24 mouse cellular contexts compared by ENCODE assay signal in genomic region chr17:35205380-35205769, GRCm38 (mm10). TPM values are rescaled to one million over a fixed set of nuclear protein-coding genes. Genes with fewer than 3 reads are reported as not detected.
DNase-seq lines count a peak whose midpoint lies in the region; ATAC-seq and TF ChIP-seq lines count a peak whose summit lies in the region.
"Had no signal": no experiment of that assay in that cellular context is flagged by ENCODE, and none has a peak within 500 bp of the region (broad histone marks: within the 10 kb centered on the region; RNA-seq: fewer than 3 reads in every experiment).

No protein-coding gene starts in this region.

- H3K4me1 ChIP-seq in heart, embryonic 16.5 days (ENCODE audit: control insufficient read depth, insufficient read depth, low read length), result 0 out of 2 replicates have a peak, but pooled peaks cover 4% of the 10 kb centered on the region
- H3K4me1 ChIP-seq in midbrain, embryonic 14.5 days (ENCODE audit: control insufficient read depth, insufficient read depth, low read length), result no peaks in the 10 kb centered on the region
- H3K4me1 ChIP-seq in midbrain, embryonic 10.5 days, result peaks cover 17% of the 10 kb centered on the region
- peaks cover 22 to 72% of the 10 kb centered on the region in 2 experiments for H3K4me1 ChIP-seq in CH12.LX (ENCODE audit: control insufficient read depth in 1 of 2, insufficient read depth in 2 of 2)
- peaks cover 9% of the 10 kb centered on the region for H3K4me1 ChIP-seq in embryonic facial prominence, embryonic 10.5 days

- H3K4me3 ChIP-seq in heart, embryonic 16.5 days (ENCODE audit: low read length), result no peak overlapping the region
- H3K4me3 ChIP-seq in midbrain, embryonic 14.5 days (replicated peaks; ENCODE audit: low read depth, low read length), result no peak overlapping the region
- H3K4me3 ChIP-seq in midbrain, embryonic 10.5 days, result no peak overlapping the region
- peak overlapping the region; percentile 2 to 51 (median 38) for H3K4me3 ChIP-seq in CH12.LX (replicated peaks in 1 of 3; ENCODE audit: low read depth in 2 of 3, low read length in 2 of 3, poor library complexity in 1 of 3)
- H3K4me3 ChIP-seq in embryonic facial prominence, embryonic 10.5 days, result peak overlapping the region; percentile 20; the same call in 1 of the 2 replicates
- H3K4me3 ChIP-seq: embryonic facial prominence, embryonic 15.5 days; forebrain, embryonic 10.5 days; limb, embryonic 15.5 days; myocyte had no signal

- in situ Hi-C loops in CH12.LX (cut with MboI; ENCODE audit: low pct_ligation_motif_present, low pct_unique_long_range_greater_than_20kb, low sequenced_read_pairs), result no loop called here

- TF ChIP-seq EP300 in CH12.LX (IDR thresholded peaks at IDR 0.05; ENCODE audit: low read length), result no peak

- no peak for TF ChIP-seq CTCF in CH12.LX (conservative IDR thresholded peaks at IDR 0.05 in 1 of 2, IDR thresholded peaks at IDR 0.05 in 1 of 2; ENCODE audit: low read depth in 2 of 2, low read length in 2 of 2)

- H3K27me3 ChIP-seq in heart, embryonic 16.5 days (ENCODE audit: control insufficient read depth, insufficient read depth, low read length), result peaks cover 33% of the 10 kb centered on the region
- 0 out of 2 replicates have a peak, but pooled peaks cover 3% of the 10 kb centered on the region for H3K27me3 ChIP-seq in midbrain, embryonic 14.5 days (ENCODE audit: control insufficient read depth, insufficient read depth, low read length)
- peaks cover 52% of the 10 kb centered on the region for H3K27me3 ChIP-seq in midbrain, embryonic 10.5 days (ENCODE audit: low read depth, poor library complexity, severe bottlenecking)
- no peaks in the 10 kb centered on the region for H3K27me3 ChIP-seq in CH12.LX (replicated peaks)
- peaks cover 53% of the 10 kb centered on the region for H3K27me3 ChIP-seq in embryonic facial prominence, embryonic 10.5 days (replicated peaks; ENCODE audit: low read depth, poor library complexity, severe bottlenecking)

- intact Hi-C loops in heart, postnatal 25 days (cut with DNase I), result no loop called here

- peak overlapping the region; percentile 53; the same call in 1 of the 2 replicates for H3K9ac ChIP-seq in heart, embryonic 16.5 days (ENCODE audit: low read length)
- 0 out of 2 replicates have a peak overlapping the region, but pooled peaks have one; percentile 9 for H3K9ac ChIP-seq in midbrain, embryonic 14.5 days (replicated peaks; ENCODE audit: low read length)
- peak overlapping the region; percentile 1; the same call in 1 of the 2 replicates for H3K9ac ChIP-seq in CH12.LX (ENCODE audit: insufficient read depth, low read depth)
- H3K9ac ChIP-seq: embryonic facial prominence, embryonic 15.5 days; limb, embryonic 15.5 days had no signal

- dilution Hi-C loops in CH12.LX (cut with MboI; ENCODE audit: extremely low pct_ligation_motif_present, extremely low pct_unique_long_range_greater_than_20kb, low sequenced_read_pairs), result no loop called here

- no peak for ATAC-seq in heart, embryonic 16.5 days (replicated peaks; ENCODE audit: extremely low read depth, insufficient read depth, low FRiP score)
- ATAC-seq in midbrain, embryonic 14.5 days (ENCODE audit: low FRiP score, low TSS enrichment), result no peak

- no peak for DNase-seq in heart, postnatal 25 days (ENCODE audit: low spot score)
- DNase-seq in midbrain, embryonic 14.5 days, result no peak
- DNase-seq in midbrain, embryonic 10.5 days (ENCODE audit: low spot score), result no peak
- DNase-seq in CH12.LX (ENCODE audit: extremely low read depth), result peak; percentile 75
- DNase-seq in embryonic facial prominence, embryonic 10.5 days (ENCODE audit: low spot score), result no peak
- no peak for DNase-seq in adrenal gland, adult 18-20 months (ENCODE audit: low spot score in 2 of 2)
- DNase-seq in thymus, postnatal 25 days, result no peak
- DNase-seq: cerebellum, postnatal 10 days; gastrocnemius, postnatal 10 days; kidney, adult 18-20 months; kidney, postnatal 25 days; layer of hippocampus, adult 9-11 months had no signal

- TF ChIP-seq POLR2A in CH12.LX (IDR thresholded peaks at IDR 0.05; ENCODE audit: low read depth, low read length), result no peak

- H3K27ac ChIP-seq in heart, embryonic 16.5 days (ENCODE audit: low read length), result no peak overlapping the region
- no peak overlapping the region for H3K27ac ChIP-seq in midbrain, embryonic 14.5 days (replicated peaks; ENCODE audit: low read depth, low read length)
- H3K27ac ChIP-seq in midbrain, embryonic 10.5 days (replicated peaks), result no peak overlapping the region
- peak overlapping the region; percentile 16; the same call in 1 of the 2 replicates for H3K27ac ChIP-seq in CH12.LX (ENCODE audit: insufficient read depth, low read depth)
- H3K27ac ChIP-seq in embryonic facial prominence, embryonic 10.5 days (replicated peaks), result no peak overlapping the region
- H3K27ac ChIP-seq: embryonic facial prominence, embryonic 15.5 days; forebrain, embryonic 10.5 days; heart, embryonic 10.5 days; limb, embryonic 15.5 days had no signal

- no peaks in the 10 kb centered on the region for H3K9me3 ChIP-seq in heart, embryonic 16.5 days (replicated peaks; ENCODE audit: control insufficient read depth, low read length)
- H3K9me3 ChIP-seq in midbrain, embryonic 14.5 days (ENCODE audit: control insufficient read depth, low read length), result no peaks in the 10 kb centered on the region
- H3K9me3 ChIP-seq in midbrain, embryonic 10.5 days (replicated peaks), result no peaks in the 10 kb centered on the region
- H3K9me3 ChIP-seq in CH12.LX (replicated peaks; ENCODE audit: low read length), result no peaks in the 10 kb centered on the region
- no peaks in the 10 kb centered on the region for H3K9me3 ChIP-seq in embryonic facial prominence, embryonic 10.5 days
- H3K9me3 ChIP-seq: embryonic facial prominence, embryonic 15.5 days; forebrain, embryonic 10.5 days; heart, embryonic 10.5 days; limb, embryonic 15.5 days had no signal

- H3K79me2 ChIP-seq in CH12.LX (replicated peaks; ENCODE audit: control insufficient read depth, extremely low read depth, insufficient read depth, poor library complexity, severe bottlenecking), result peaks cover 13% of the 10 kb centered on the region

- 48% methylated on average over 10 of the region's 10 CpGs for WGBS in heart, embryonic 16.5 days
- WGBS in midbrain, embryonic 14.5 days, result 58% methylated on average over 10 of the region's 10 CpGs
- WGBS in midbrain, embryonic 10.5 days, result 60% methylated on average over 10 of the region's 10 CpGs
- WGBS in embryonic facial prominence, embryonic 10.5 days, result 57% methylated on average over 10 of the region's 10 CpGs

- no peak overlapping the region; the same call in 1 of the 2 replicates for H3K4me2 ChIP-seq in heart, embryonic 16.5 days (ENCODE audit: low read depth, low read length)
- H3K4me2 ChIP-seq in midbrain, embryonic 14.5 days (ENCODE audit: low read length), result no peak overlapping the region
- peak overlapping the region; percentile 23 for H3K4me2 ChIP-seq in CH12.LX (ENCODE audit: insufficient read depth, low read depth, poor library complexity, severe bottlenecking)
- H3K4me2 ChIP-seq: embryonic facial prominence, embryonic 15.5 days; limb, embryonic 15.5 days had no signal

- no peaks in the 10 kb centered on the region for H3K36me3 ChIP-seq in heart, embryonic 16.5 days (ENCODE audit: control insufficient read depth, insufficient read depth)
- no peaks in the 10 kb centered on the region for H3K36me3 ChIP-seq in midbrain, embryonic 14.5 days (ENCODE audit: control insufficient read depth, insufficient read depth, low read length)
- no peaks in the 10 kb centered on the region for H3K36me3 ChIP-seq in midbrain, embryonic 10.5 days
- peaks cover 0 to under 1% of the 10 kb centered on the region in 2 experiments for H3K36me3 ChIP-seq in CH12.LX (replicated peaks in 1 of 2; ENCODE audit: control insufficient read depth in 1 of 2, insufficient read depth in 1 of 2, low read length in 1 of 2)
- H3K36me3 ChIP-seq in embryonic facial prominence, embryonic 10.5 days (replicated peaks), result no peaks in the 10 kb centered on the region
- H3K36me3 ChIP-seq: embryonic facial prominence, embryonic 15.5 days; forebrain, embryonic 10.5 days; heart, embryonic 10.5 days; limb, embryonic 15.5 days had no signal

- TF ChIP-seq RAD21 in CH12.LX (IDR thresholded peaks at IDR 0.05; ENCODE audit: low read depth, low read length), result no peak

RNA-seq across cellular contexts. Expression of gene Lta, which starts 0.2 kb away (rescaled TPM):
- polyA plus RNA-seq in heart, embryonic 16.5 days (2015; fragmentation: Nextera tagmentation; extraction: Ambion mirVana), result 0.27 and 0.79 TPM in 2 replicates
- not detected for total RNA-seq in heart, postnatal 25 days (2021)
- polyA plus RNA-seq in midbrain, embryonic 14.5 days (2014; fragmentation: Nextera tagmentation; extraction: Ambion mirVana), result 0.20 and 0.73 TPM in 2 replicates
- not detected in 2 replicates for polyA plus RNA-seq in midbrain, embryonic 10.5 days (2016; fragmentation: Nextera tagmentation; extraction: Ambion mirVana)
- 8.9 and 13.4 TPM in 2 replicates for total RNA-seq in CH12.LX (2012; rRNA removed)
- 18.9 and 19.6 TPM in 2 replicates for total RNA-seq in CH12.LX (2014; rRNA removed)
- 50.4 and 53.0 TPM in 2 replicates for polyA plus RNA-seq in CH12.LX (2012; ENCODE audit: insufficient read length, low read depth)
- not detected in 2 replicates for polyA plus RNA-seq in embryonic facial prominence, embryonic 10.5 days (2016; fragmentation: Nextera tagmentation; extraction: Ambion mirVana)
- not detected for total RNA-seq in adrenal gland, adult 18-20 months (2021)
- total RNA-seq: hematopoietic stem cell, adult 5-6 weeks; megakaryocyte-erythroid progenitor cell, adult 5-6 weeks; MEL had no signal
- polyA plus RNA-seq: forebrain, embryonic 10.5 days; heart, embryonic 10.5 days; limb, embryonic 15.5 days; liver, embryonic 16.5 days had no signal

RNA-seq across cellular contexts. Expression of gene Tnf, which starts 3.6 kb away (rescaled TPM):
- polyA plus RNA-seq in heart, embryonic 16.5 days (2015; fragmentation: Nextera tagmentation; extraction: Ambion mirVana), result 0.20 and 0.33 TPM in 2 replicates
- total RNA-seq in heart, postnatal 25 days (2021), result under 1 TPM; 0.56 to 0.60 TPM
- not detected in 2 replicates for polyA plus RNA-seq in midbrain, embryonic 14.5 days (2014; fragmentation: Nextera tagmentation; extraction: Ambion mirVana)
- 0.07 TPM in 1 of 2 replicates, not detected in the other for polyA plus RNA-seq in midbrain, embryonic 10.5 days (2016; fragmentation: Nextera tagmentation; extraction: Ambion mirVana)
- total RNA-seq in CH12.LX (2012; rRNA removed) (18.8 and 28.0 TPM in 2 replicates), CH12.LX (2014; rRNA removed) (19.0 and 20.8 TPM in 2 replicates)
- polyA plus RNA-seq in CH12.LX (2012; ENCODE audit: insufficient read length, low read depth), result 25.2 and 28.3 TPM in 2 replicates
- polyA plus RNA-seq in embryonic facial prominence, embryonic 10.5 days (2016; fragmentation: Nextera tagmentation; extraction: Ambion mirVana), result not detected in 2 replicates
- total RNA-seq in adrenal gland, adult 18-20 months (2021), result under 1 TPM; 0.36 to 0.83 TPM
- polyA plus RNA-seq: C2C12 had no signal

RNA-seq across cellular contexts. Expression of gene Ltb, which starts 11.1 kb away (rescaled TPM):
- polyA plus RNA-seq in heart, embryonic 16.5 days (2015; fragmentation: Nextera tagmentation; extraction: Ambion mirVana), result 3.5 and 6.4 TPM in 2 replicates
- total RNA-seq in heart, postnatal 25 days (2021), result 1 to 10 TPM; 1.4 to 1.8 TPM
- polyA plus RNA-seq in midbrain, embryonic 14.5 days (2014; fragmentation: Nextera tagmentation; extraction: Ambion mirVana), result 0.74 and 0.84 TPM in 2 replicates
- polyA plus RNA-seq in midbrain, embryonic 10.5 days (2016; fragmentation: Nextera tagmentation; extraction: Ambion mirVana), result 0.10 TPM in 1 of 2 replicates, not detected in the other
- total RNA-seq in CH12.LX (2012; rRNA removed) (120 and 150 TPM in 2 replicates), CH12.LX (2014; rRNA removed) (228 and 234 TPM in 2 replicates)
- polyA plus RNA-seq in CH12.LX (2012; ENCODE audit: insufficient read length, low read depth), result 263 and 267 TPM in 2 replicates
- 0.16 and 0.34 TPM in 2 replicates for polyA plus RNA-seq in embryonic facial prominence, embryonic 10.5 days (2016; fragmentation: Nextera tagmentation; extraction: Ambion mirVana)
- 1 to 10 TPM; 2.0 to 6.5 TPM for total RNA-seq in adrenal gland, adult 18-20 months (2021)
- polyA plus RNA-seq: C2C12 had no signal

RNA-seq across cellular contexts. Expression of gene Gm16181, which starts 15.3 kb away (rescaled TPM):
- polyA plus RNA-seq in heart, embryonic 16.5 days (2015; fragmentation: Nextera tagmentation; extraction: Ambion mirVana), result 0.41 and 1.2 TPM in 2 replicates
- total RNA-seq in heart, postnatal 25 days (2021), result under 1 TPM; 0.50 to 0.65 TPM
- not detected in 2 replicates for polyA plus RNA-seq in midbrain, embryonic 14.5 days (2014; fragmentation: Nextera tagmentation; extraction: Ambion mirVana)
- polyA plus RNA-seq in midbrain, embryonic 10.5 days (2016; fragmentation: Nextera tagmentation; extraction: Ambion mirVana), result 0.25 and 0.37 TPM in 2 replicates
- total RNA-seq in CH12.LX (2012; rRNA removed) (not detected in 2 replicates), CH12.LX (2014; rRNA removed) (not detected in 2 replicates)
- not detected in 2 replicates for polyA plus RNA-seq in CH12.LX (2012; ENCODE audit: insufficient read length, low read depth)
- 0.33 and 0.40 TPM in 2 replicates for polyA plus RNA-seq in embryonic facial prominence, embryonic 10.5 days (2016; fragmentation: Nextera tagmentation; extraction: Ambion mirVana)
- total RNA-seq in adrenal gland, adult 18-20 months (2021), result not detected
- total RNA-seq: gastrocnemius, postnatal 10 days; hematopoietic stem cell, adult 5-6 weeks; megakaryocyte-erythroid progenitor cell, adult 5-6 weeks; MEL had no signal
- polyA plus RNA-seq: C2C12; forebrain, embryonic 10.5 days; frontal cortex, adult 2 months; liver, embryonic 16.5 days had no signal

RNA-seq across cellular contexts. Expression of gene Lst1, which starts 17.1 kb away (rescaled TPM):
- 7.9 and 8.2 TPM in 2 replicates for polyA plus RNA-seq in heart, embryonic 16.5 days (2015; fragmentation: Nextera tagmentation; extraction: Ambion mirVana)
- 1 to 10 TPM; 2.7 to 5.3 TPM for total RNA-seq in heart, postnatal 25 days (2021)
- polyA plus RNA-seq in midbrain, embryonic 14.5 days (2014; fragmentation: Nextera tagmentation; extraction: Ambion mirVana), result 3.8 and 9.0 TPM in 2 replicates
- polyA plus RNA-seq in midbrain, embryonic 10.5 days (2016; fragmentation: Nextera tagmentation; extraction: Ambion mirVana), result 5.0 and 8.3 TPM in 2 replicates
- total RNA-seq in CH12.LX (2012; rRNA removed), result 6.0 and 8.4 TPM in 2 replicates
- 2.9 and 4.4 TPM in 2 replicates for total RNA-seq in CH12.LX (2014; rRNA removed)
- polyA plus RNA-seq in CH12.LX (2012; ENCODE audit: insufficient read length, low read depth), result 8.5 and 9.0 TPM in 2 replicates
- polyA plus RNA-seq in embryonic facial prominence, embryonic 10.5 days (2016; fragmentation: Nextera tagmentation; extraction: Ambion mirVana), result 2.6 and 6.9 TPM in 2 replicates
- total RNA-seq in adrenal gland, adult 18-20 months (2021), result 1 to 10 TPM; 3.5 to 4.1 TPM
- total RNA-seq: megakaryocyte-erythroid progenitor cell, adult 5-6 weeks had no signal

Comparison
In these comparisons a context has a peak if more than half of its experiments do, and no peak if none do; other contexts are left out.
1. H3K4me3 ChIP-seq: peak in CH12.LX (3 of 3) and embryonic facial prominence, embryonic 10.5 days (single experiment); none in heart, embryonic 16.5 days (single experiment), midbrain, embryonic 14.5 days (single experiment) and midbrain, embryonic 10.5 days (single experiment).
2. H3K9ac ChIP-seq: peak in every context shown above with its lines; median percentile 53 in heart, embryonic 16.5 days; 9 in midbrain, embryonic 14.5 days; 1 in CH12.LX.
3. RNA of gene Lta, which starts 0.2 kb away (polyA plus RNA-seq): 50.4 to 53.0 TPM in CH12.LX; 0.27 to 0.79 TPM in heart, embryonic 16.5 days, 0.20 to 0.73 TPM in midbrain, embryonic 14.5 days, not detected in midbrain, embryonic 10.5 days and not detected in embryonic facial prominence, embryonic 10.5 days; every median in the first group is over 10 times any median in the second.
4. RNA of gene Tnf, which starts 3.6 kb away (polyA plus RNA-seq): 25.2 to 28.3 TPM in CH12.LX; 0.20 to 0.33 TPM in heart, embryonic 16.5 days, not detected in embryonic facial prominence, embryonic 10.5 days, 0.07 TPM in midbrain, embryonic 10.5 days and not detected in midbrain, embryonic 14.5 days; every median in the first group is over 10 times any median in the second.
5. RNA of gene Ltb, which starts 11.1 kb away (polyA plus RNA-seq): 263 to 267 TPM in CH12.LX; 3.5 to 6.4 TPM in heart, embryonic 16.5 days, 0.74 to 0.84 TPM in midbrain, embryonic 14.5 days, 0.16 to 0.34 TPM in embryonic facial prominence, embryonic 10.5 days and 0.10 TPM in midbrain, embryonic 10.5 days; every median in the first group is over 10 times any median in the second.